Mouse (Mus musculus): Measurements from ENCODE around the gene Haus6. TPM values are rescaled to one million over a fixed set of nuclear protein-coding genes. Genes with fewer than 3 reads are reported as not detected.
"Not testable (repeated sequence)": the region's sequence is repeated elsewhere in the genome, so short reads cannot be mapped to it uniquely, and the experiment has no call there.

The Haus6 gene
- polyA plus RNA-seq (2015; fragmentation: Nextera tagmentation; extraction: Ambion mirVana) = 4.0 and 5.6 TPM in 2 replicates

- Histone ChIP-seq H3K36me3 (ENCODE audit: control insufficient read depth, insufficient read depth, low read length) (no peaks in the 10 kb centered on the region), H3K27ac (ENCODE audit: low read length) (peak within 1 kb of the TSS; percentile 65), H3K9ac (ENCODE audit: low read depth, low read length) (peak within 1 kb of the TSS; percentile 77), H3K9me3 (replicated peaks; ENCODE audit: control insufficient read depth, low read length, poor library complexity, severe bottlenecking) (no peaks in the 10 kb centered on the region), H3K27me3 (ENCODE audit: control insufficient read depth, insufficient read depth, low read depth, low read length) (no peaks in the 10 kb centered on the region; the same call in 1 of the 2 replicates), H3K4me1 (ENCODE audit: control insufficient read depth, insufficient read depth, low read length) (peaks cover 19% of the 10 kb centered on the region), H3K4me3 (ENCODE audit: low read depth, low read length) (peak within 1 kb of the TSS; percentile 85), H3K4me2 (ENCODE audit: low read length) (peak within 1 kb of the TSS; percentile 97)
- WGBS = under 1% methylated on average over 59 of the region's 59 CpGs
- peak; percentile 100 for ATAC-seq
These were observed at the start of gene Haus6 for GRCm38 (mm10) chr4:86611524-86612288. Gene Haus6 (minus strand): TSS chr4:86612055.

DNA sequence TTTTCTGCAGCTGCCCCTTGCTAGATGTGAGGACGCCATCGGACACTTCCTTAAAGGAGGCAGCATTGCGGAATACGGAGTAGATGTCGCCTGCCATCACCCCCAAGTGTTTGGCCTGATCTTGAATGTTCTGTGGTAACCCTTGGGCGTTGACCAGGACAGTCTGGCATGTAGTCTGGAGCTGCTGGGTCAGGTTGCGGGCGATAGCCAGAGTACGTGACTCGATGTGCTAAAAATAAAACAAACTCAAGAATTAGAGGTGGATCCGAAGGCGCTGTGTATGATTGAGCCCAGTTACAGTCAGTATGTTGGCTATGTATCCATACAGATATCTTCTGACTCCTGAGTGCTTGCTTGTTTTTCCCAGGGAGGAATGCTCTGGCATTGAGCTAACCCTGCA lies 45.3 kb upstream of the Haus6 start:
- H3K4me3 ChIP-seq (ENCODE audit: low read depth, low read length) = no peak overlapping the region
- WGBS = 95% methylated on average over 12 of the region's 12 CpGs
- no peak overlapping the region for H3K27ac ChIP-seq (ENCODE audit: low read length)
- H3K4me1 ChIP-seq (ENCODE audit: control insufficient read depth, insufficient read depth, low read length) = no peaks in the 10 kb centered on the region
- ATAC-seq = no peak
- H3K4me2 ChIP-seq (ENCODE audit: low read length) = no peak overlapping the region
- H3K9ac ChIP-seq (ENCODE audit: low read depth, low read length) = no peak overlapping the region
- peaks cover 22% of the 10 kb centered on the region for H3K36me3 ChIP-seq (ENCODE audit: control insufficient read depth, insufficient read depth, low read length)
- no peaks in the 10 kb centered on the region for H3K9me3 ChIP-seq (replicated peaks; ENCODE audit: control insufficient read depth, low read length, poor library complexity, severe bottlenecking)
- H3K27me3 ChIP-seq (ENCODE audit: control insufficient read depth, insufficient read depth, low read depth, low read length) = no peaks in the 10 kb centered on the region

DNA sequence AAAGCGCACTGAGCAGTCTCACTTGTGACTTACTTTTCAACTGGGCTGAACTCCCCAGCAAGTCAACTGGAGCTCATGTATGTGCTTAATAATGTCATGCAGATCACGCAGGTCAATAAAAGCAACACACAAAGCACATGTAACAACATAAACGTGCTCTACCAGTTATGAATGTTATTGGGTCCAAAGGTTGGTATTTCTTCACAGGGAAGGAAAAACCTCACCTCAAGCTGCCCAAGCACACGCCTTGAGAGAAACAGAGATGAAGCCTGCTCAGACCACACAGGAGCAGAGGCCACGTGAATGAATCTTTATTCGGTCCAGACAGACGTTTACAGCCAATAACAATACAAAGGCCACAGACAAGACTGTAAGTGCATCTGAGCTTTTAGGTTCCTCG lies 44.6 kb upstream of the Haus6 start:
- H3K27me3 ChIP-seq (ENCODE audit: control insufficient read depth, insufficient read depth, low read depth, low read length); H3K4me2 ChIP-seq (ENCODE audit: low read length); H3K27ac ChIP-seq (ENCODE audit: low read length); ATAC-seq; H3K9me3 ChIP-seq (replicated peaks; ENCODE audit: control insufficient read depth, low read length, poor library complexity, severe bottlenecking); H3K4me1 ChIP-seq (ENCODE audit: control insufficient read depth, insufficient read depth, low read length); H3K9ac ChIP-seq (ENCODE audit: low read depth, low read length); H3K4me3 ChIP-seq (ENCODE audit: low read depth, low read length): not testable (repeated sequence)
- peaks cover 18% of the 10 kb centered on the region for H3K36me3 ChIP-seq (ENCODE audit: control insufficient read depth, insufficient read depth, low read length)
- WGBS = 91% methylated on average over 8 of the region's 8 CpGs

DNA sequence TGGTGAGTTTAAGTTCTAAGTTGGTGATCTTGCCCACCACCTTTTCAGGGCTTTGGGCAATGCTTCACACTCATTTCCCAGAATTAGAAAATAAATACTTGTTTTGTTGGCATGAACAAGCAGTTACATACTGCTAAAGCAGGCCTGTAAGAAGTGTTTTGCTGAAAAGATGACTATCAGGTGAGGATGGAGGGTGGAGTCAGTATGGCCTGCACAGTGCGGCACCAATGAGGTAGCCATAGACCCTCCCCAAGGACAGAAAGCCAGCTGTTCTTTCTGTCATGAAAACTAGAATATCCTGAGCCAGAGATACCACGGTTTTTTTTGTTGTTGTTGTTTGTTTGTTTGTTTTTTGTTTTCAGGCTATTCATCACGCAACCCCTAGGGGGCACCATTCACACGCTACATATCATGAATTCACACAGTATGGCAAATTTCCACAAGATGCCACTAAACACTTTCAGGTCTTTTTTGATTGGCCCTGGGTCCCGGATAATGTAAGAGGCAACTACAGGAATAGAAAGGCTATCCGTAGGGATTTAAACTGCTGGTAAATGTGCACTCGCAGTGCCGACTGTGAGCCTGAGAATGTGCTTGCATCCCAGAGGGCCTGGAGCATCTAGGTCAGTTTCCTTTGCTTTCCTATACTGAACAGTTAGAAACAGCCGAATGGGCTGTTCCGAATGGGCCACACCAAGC lies 40.0 kb upstream of the Haus6 start:
- no peak overlapping the region for H3K4me3 ChIP-seq (ENCODE audit: low read depth, low read length)
- H3K36me3 ChIP-seq (ENCODE audit: control insufficient read depth, insufficient read depth, low read length) = no peaks in the 10 kb centered on the region
- no peak overlapping the region for H3K9ac ChIP-seq (ENCODE audit: low read depth, low read length)
- no peak overlapping the region for H3K4me2 ChIP-seq (ENCODE audit: low read length)
- no peaks in the 10 kb centered on the region for H3K4me1 ChIP-seq (ENCODE audit: control insufficient read depth, insufficient read depth, low read length)
- H3K27ac ChIP-seq (ENCODE audit: low read length) = no peak overlapping the region
- no peaks in the 10 kb centered on the region for H3K27me3 ChIP-seq (ENCODE audit: control insufficient read depth, insufficient read depth, low read depth, low read length)
- no peaks in the 10 kb centered on the region for H3K9me3 ChIP-seq (replicated peaks; ENCODE audit: control insufficient read depth, low read length, poor library complexity, severe bottlenecking)
- 74% methylated on average over 10 of the region's 10 CpGs for WGBS
- ATAC-seq = no peak

DNA sequence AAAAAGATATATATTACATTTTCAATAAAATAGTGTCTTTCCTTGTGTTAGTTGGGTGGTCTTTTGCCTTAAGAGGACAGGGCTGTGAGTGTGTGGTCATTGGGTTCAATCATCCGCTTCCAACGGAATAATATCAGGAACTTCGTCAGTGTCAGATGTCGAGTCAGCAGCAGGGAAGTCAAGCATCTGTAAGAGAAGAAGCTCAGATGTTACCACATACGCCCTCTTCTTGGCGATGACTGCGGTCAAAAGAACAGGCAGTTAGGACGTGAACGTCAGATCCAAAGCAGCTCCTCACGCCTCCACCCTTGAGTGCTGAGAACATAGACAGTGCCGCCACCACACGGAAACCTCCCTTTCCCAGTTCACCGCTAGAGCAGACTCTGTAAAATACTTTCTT lies 36.5 kb upstream of the Haus6 start:
- not testable (repeated sequence) for H3K4me3 ChIP-seq (ENCODE audit: low read depth, low read length); H3K4me1 ChIP-seq (ENCODE audit: control insufficient read depth, insufficient read depth, low read length); H3K36me3 ChIP-seq (ENCODE audit: control insufficient read depth, insufficient read depth, low read length); H3K4me2 ChIP-seq (ENCODE audit: low read length); H3K9ac ChIP-seq (ENCODE audit: low read depth, low read length); H3K9me3 ChIP-seq (replicated peaks; ENCODE audit: control insufficient read depth, low read length, poor library complexity, severe bottlenecking); H3K27ac ChIP-seq (ENCODE audit: low read length); ATAC-seq; H3K27me3 ChIP-seq (ENCODE audit: control insufficient read depth, insufficient read depth, low read depth, low read length)
- WGBS = 94% methylated on average over 10 of the region's 13 CpGs

DNA sequence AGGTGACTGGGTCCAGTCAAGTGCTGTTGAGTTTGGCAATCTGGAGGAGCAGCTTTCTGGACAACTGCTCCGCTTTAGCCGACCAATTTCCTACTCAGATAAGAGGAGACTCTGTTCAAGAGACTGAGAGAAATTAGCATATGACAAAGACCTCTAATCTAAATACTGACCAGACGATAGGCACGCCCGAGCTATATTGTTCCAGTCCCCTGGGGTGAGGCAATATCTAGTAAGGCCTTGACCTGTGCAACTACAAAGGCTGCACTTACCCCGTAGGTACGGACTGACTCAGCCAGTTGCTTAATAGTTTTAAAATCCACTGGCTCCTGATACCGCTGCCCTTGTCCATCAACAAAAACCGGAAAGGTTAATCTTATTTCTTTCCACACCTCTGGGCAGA lies 25.7 kb upstream of the Haus6 start:
- H3K4me2 ChIP-seq (ENCODE audit: low read length); H3K27me3 ChIP-seq (ENCODE audit: control insufficient read depth, insufficient read depth, low read depth, low read length); H3K4me1 ChIP-seq (ENCODE audit: control insufficient read depth, insufficient read depth, low read length); H3K36me3 ChIP-seq (ENCODE audit: control insufficient read depth, insufficient read depth, low read length); H3K27ac ChIP-seq (ENCODE audit: low read length); H3K9me3 ChIP-seq (replicated peaks; ENCODE audit: control insufficient read depth, low read length, poor library complexity, severe bottlenecking); H3K4me3 ChIP-seq (ENCODE audit: low read depth, low read length); H3K9ac ChIP-seq (ENCODE audit: low read depth, low read length); ATAC-seq: not testable (repeated sequence)
- 92% methylated on average over 9 of the region's 9 CpGs for WGBS

- not testable (repeated sequence) for H3K9me3 ChIP-seq (replicated peaks; ENCODE audit: control insufficient read depth, low read length, poor library complexity, severe bottlenecking); H3K4me1 ChIP-seq (ENCODE audit: control insufficient read depth, insufficient read depth, low read length); H3K9ac ChIP-seq (ENCODE audit: low read depth, low read length); H3K27ac ChIP-seq (ENCODE audit: low read length); H3K4me2 ChIP-seq (ENCODE audit: low read length); H3K4me3 ChIP-seq (ENCODE audit: low read depth, low read length); H3K27me3 ChIP-seq (ENCODE audit: control insufficient read depth, insufficient read depth, low read depth, low read length); H3K36me3 ChIP-seq (ENCODE audit: control insufficient read depth, insufficient read depth, low read length); ATAC-seq
These were observed 23.0 kb upstream of the Haus6 start for GRCm38 (mm10) chr4:86634873-86635272.

DNA sequence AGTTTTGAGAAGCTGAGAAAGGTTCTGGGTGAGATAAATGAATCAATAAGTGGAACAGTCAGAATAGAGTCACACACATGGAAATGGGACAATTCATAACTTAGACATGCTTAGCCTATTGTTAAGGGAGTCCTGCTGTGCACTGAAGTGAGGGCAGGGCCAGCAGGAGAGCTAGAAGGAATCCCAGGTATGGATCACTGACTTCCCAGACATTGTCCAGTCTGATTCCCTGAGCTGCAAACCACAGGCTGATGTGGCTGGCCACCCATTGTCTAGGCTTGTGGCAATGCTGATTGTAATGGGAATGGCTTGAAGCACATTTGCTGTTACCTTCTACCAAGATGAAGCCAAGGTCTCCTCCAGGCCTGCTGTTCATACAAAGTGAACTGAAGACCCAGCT lies 22.5 kb upstream of the Haus6 start:
- not testable (repeated sequence) for ATAC-seq; H3K36me3 ChIP-seq (ENCODE audit: control insufficient read depth, insufficient read depth, low read length); H3K4me2 ChIP-seq (ENCODE audit: low read length); H3K9me3 ChIP-seq (replicated peaks; ENCODE audit: control insufficient read depth, low read length, poor library complexity, severe bottlenecking); H3K27ac ChIP-seq (ENCODE audit: low read length); H3K4me3 ChIP-seq (ENCODE audit: low read depth, low read length); H3K9ac ChIP-seq (ENCODE audit: low read depth, low read length); H3K4me1 ChIP-seq (ENCODE audit: control insufficient read depth, insufficient read depth, low read length); H3K27me3 ChIP-seq (ENCODE audit: control insufficient read depth, insufficient read depth, low read depth, low read length)

GRCm38 (mm10) chr4:86632556-86632955 lies 20.7 kb upstream of the Haus6 start:
- not testable (repeated sequence) for H3K9ac ChIP-seq (ENCODE audit: low read depth, low read length); ATAC-seq; H3K36me3 ChIP-seq (ENCODE audit: control insufficient read depth, insufficient read depth, low read length); H3K4me2 ChIP-seq (ENCODE audit: low read length); H3K4me1 ChIP-seq (ENCODE audit: control insufficient read depth, insufficient read depth, low read length); H3K27me3 ChIP-seq (ENCODE audit: control insufficient read depth, insufficient read depth, low read depth, low read length); H3K27ac ChIP-seq (ENCODE audit: low read length); H3K4me3 ChIP-seq (ENCODE audit: low read depth, low read length); H3K9me3 ChIP-seq (replicated peaks; ENCODE audit: control insufficient read depth, low read length, poor library complexity, severe bottlenecking)
- 89% methylated on average over 4 of the region's 5 CpGs for WGBS
